Mouse (Mus musculus) heart, postnatal 14 days (tissue): Measurements from ENCODE around the gene Etfa. TPM values are rescaled to one million over a fixed set of nuclear protein-coding genes. Genes with fewer than 3 reads are reported as not detected.

ENCODE experiments used
- DNase-seq, 2 experiments: peaks; one replicate each; pipeline ENCODE4 v3.0.0; 2021 to 2022
- intact Hi-C: fragments of 180-260 bp; cut with DNase I; formaldehyde crosslinking; loops from one replicate; pipeline ENCODE4 v1.15.1; 2025
- total RNA-seq, 2 experiments: library from RNA; stranded (reverse); gene quantifications; 2 replicates each; pipeline ENCODE4 v1.2.3; 2021

Gene Etfa
- total RNA-seq, 2 experiments from 2014 or later, result 719 to 730 TPM

- intact Hi-C loops, result loop anchor here (5.0 kb wide), 1 partner anchor 71 kb away; no protein-coding TSS in a partner anchor
- DNase-seq, result peak; percentile 17 to 20
These were observed 26.3 kb upstream of the Etfa start, which contains the start of gene Isl2 for GRCm38 (mm10) chr9:55538377-55538776. Gene Isl2 (plus strand): TSS chr9:55538672.

GRCm38 (mm10) chr9:55535907-55536306 lies 23.9 kb upstream of the Etfa start:
- peak; percentile 61 to 81 for DNase-seq
- intact Hi-C loops, result loop anchor here (2.0 to 5.0 kb wide), 2 partner anchors 69 to 107 kb away; no protein-coding TSS in a partner anchor

GRCm38 (mm10) chr9:55525716-55526115 lies 13.7 kb upstream of the Etfa start:
- no peak for DNase-seq
- intact Hi-C loops, result no loop called here

GRCm38 (mm10) chr9:55511521-55511993 lies 486 bp downstream of the Etfa start:
- intact Hi-C loops, result loop anchor here (5.0 kb wide), 1 partner anchor 36 kb away; no protein-coding TSS in a partner anchor
- peak in 1 of 2 experiments; percentile 66 for DNase-seq

- intact Hi-C loops, result loop anchor here (5.0 kb wide), 1 partner anchor 37 kb away; no protein-coding TSS in a partner anchor
- DNase-seq, result peak in 1 of 2 experiments; percentile 23
These were observed 1.3 kb downstream of the Etfa start for GRCm38 (mm10) chr9:55510651-55511235.

- no peak for DNase-seq
- intact Hi-C loops, result loop anchor here (5.0 kb wide), 1 partner anchor 38 kb away; no protein-coding TSS in a partner anchor
These were observed 2.3 kb downstream of the Etfa start for GRCm38 (mm10) chr9:55509731-55510130.

- no peak for DNase-seq
- intact Hi-C loops, result no loop called here
These were observed 3.3 kb downstream of the Etfa start for GRCm38 (mm10) chr9:55508701-55509100.

GRCm38 (mm10) chr9:55507922-55508321 lies 4.1 kb downstream of the Etfa start:
- intact Hi-C loops, result no loop called here
- peak; percentile 49 to 74 for DNase-seq

- DNase-seq, result peak in 1 of 2 experiments; percentile 18
- intact Hi-C loops, result no loop called here
These were observed 29.9 kb downstream of the Etfa start for GRCm38 (mm10) chr9:55482116-55482515.

- intact Hi-C loops, result no loop called here
- DNase-seq, result no peak
These were observed 33.3 kb downstream of the Etfa start for GRCm38 (mm10) chr9:55478699-55479098.

GRCm38 (mm10) chr9:55476084-55476483 lies 36.0 kb downstream of the Etfa start:
- DNase-seq, result no peak
- intact Hi-C loops, result no loop called here

- intact Hi-C loops, result loop anchor here (5.0 kb wide), 1 partner anchor 69 kb away; the partner anchor contains the start of gene Isl2
- no peak for DNase-seq
These were observed 43.6 kb downstream of the Etfa start for GRCm38 (mm10) chr9:55468397-55468796.

GRCm38 (mm10) chr9:55453366-55453765 lies 58.7 kb downstream of the Etfa start:
- intact Hi-C loops, result no loop called here
- DNase-seq, result no peak

GRCm38 (mm10) chr9:55452906-55453305 lies 59.1 kb downstream of the Etfa start:
- intact Hi-C loops, result no loop called here
- DNase-seq, result no peak

- intact Hi-C loops, result no loop called here
- no peak for DNase-seq
These were observed 60.6 kb downstream of the Etfa start for GRCm38 (mm10) chr9:55451426-55451825.

- intact Hi-C loops, result no loop called here
- no peak for DNase-seq
These were observed 62.0 kb downstream of the Etfa start for GRCm38 (mm10) chr9:55450035-55450434.

- DNase-seq, result no peak
- intact Hi-C loops, result no loop called here
These were observed 62.9 kb downstream of the Etfa start for GRCm38 (mm10) chr9:55449108-55449507.

- no peak for DNase-seq
- intact Hi-C loops, result no loop called here
These were observed 64.5 kb downstream of the Etfa start for GRCm38 (mm10) chr9:55447509-55447908.

- intact Hi-C loops, result no loop called here
- no peak for DNase-seq
These were observed 72.8 kb downstream of the Etfa start for GRCm38 (mm10) chr9:55439206-55439780.

GRCm38 (mm10) chr9:55438433-55438832 lies 73.6 kb downstream of the Etfa start:
- DNase-seq, result no peak
- intact Hi-C loops, result no loop called here

- DNase-seq, result no peak
- intact Hi-C loops, result no loop called here
These were observed 78.2 kb downstream of the Etfa start for GRCm38 (mm10) chr9:55433875-55434274.
